Mouse (Mus musculus): ENCODE measurements around the gene Cbr2.

Gene Cbr2

DNA sequence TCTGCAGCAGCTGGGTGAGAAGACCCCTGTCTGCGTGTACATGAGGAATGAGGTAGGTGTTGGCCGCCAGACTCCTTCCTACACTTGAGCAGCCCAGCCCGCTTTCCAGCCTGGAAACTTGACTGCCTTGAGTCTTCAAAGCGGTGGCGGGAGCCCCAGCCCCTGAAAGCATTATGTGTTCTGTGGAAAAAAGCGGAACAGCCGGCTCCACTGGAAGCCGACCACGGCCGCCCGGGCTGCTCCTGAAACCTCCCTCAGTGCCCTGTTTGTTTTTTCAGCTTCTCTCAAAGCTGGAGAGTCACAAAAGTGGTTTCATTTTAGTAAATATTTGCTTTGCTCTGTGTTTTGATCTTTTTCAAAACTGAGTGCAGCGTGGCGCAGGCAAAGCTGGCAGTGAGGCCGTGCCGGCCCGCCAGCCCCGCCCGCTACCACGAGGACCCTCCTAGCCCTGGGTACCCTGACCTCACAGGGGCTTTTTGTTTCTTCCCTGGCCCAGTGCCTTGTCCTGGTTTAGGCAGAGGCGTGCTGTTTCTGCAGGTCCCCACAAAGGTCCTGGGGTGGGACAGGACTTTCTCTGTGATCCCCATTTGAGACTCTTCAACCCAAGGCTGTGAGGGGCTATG is 45.2 kb downstream of the Cbr2 start:
- in situ Hi-C loops (cut with MboI; ENCODE audit: unreplicated experiment in 2 of 2) = no loop called here

DNA sequence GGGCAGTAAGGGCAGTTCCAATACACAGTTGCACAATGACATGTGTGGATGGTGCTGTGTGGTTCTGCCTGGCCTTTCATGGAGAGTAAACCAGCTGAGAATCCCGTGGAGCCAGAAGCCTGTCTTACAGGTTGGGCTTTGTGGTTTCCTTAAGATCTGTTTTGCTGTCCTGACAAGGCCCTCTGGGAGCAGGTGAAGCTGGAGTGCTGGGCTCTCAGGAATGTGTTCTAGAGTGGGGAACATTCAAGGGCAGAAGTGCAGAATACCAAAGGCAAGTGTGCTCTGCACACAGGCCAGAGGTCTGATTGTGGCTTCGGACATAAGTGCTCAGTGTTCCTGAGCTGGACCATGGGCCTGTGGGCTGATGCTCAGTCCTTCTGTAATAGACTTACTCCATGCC is 47.3 kb downstream of the Cbr2 start:
- in situ Hi-C loops (cut with MboI; ENCODE audit: unreplicated experiment in 2 of 2) = loop anchor here in 1 of 2 experiments (5.0 kb wide), 1 partner anchor 62 kb away; no protein-coding TSS in a partner anchor

DNA sequence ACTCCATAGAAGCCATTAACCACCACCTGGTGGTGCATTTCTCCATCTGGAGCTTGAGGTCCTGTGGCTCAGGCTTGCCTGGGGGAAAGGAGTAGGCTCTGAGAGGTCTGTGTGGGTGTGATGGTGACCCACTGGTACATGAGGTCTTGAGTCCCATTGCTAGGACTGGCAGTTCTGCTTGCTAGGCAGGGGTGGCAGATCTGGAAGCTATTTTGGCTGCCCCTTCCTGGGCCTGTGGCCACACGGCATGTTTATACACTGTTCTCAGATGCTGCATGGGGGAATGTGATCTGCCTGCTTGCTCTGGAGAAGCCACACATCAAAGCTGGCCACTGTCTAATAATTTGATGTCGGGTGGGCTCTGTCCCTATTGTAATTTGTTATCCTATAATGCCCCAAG is 47.8 kb downstream of the Cbr2 start:
- in situ Hi-C loops (cut with MboI; ENCODE audit: unreplicated experiment in 2 of 2) = loop anchor here in 1 of 2 experiments (5.0 kb wide), 1 partner anchor 62 kb away; no protein-coding TSS in a partner anchor

DNA sequence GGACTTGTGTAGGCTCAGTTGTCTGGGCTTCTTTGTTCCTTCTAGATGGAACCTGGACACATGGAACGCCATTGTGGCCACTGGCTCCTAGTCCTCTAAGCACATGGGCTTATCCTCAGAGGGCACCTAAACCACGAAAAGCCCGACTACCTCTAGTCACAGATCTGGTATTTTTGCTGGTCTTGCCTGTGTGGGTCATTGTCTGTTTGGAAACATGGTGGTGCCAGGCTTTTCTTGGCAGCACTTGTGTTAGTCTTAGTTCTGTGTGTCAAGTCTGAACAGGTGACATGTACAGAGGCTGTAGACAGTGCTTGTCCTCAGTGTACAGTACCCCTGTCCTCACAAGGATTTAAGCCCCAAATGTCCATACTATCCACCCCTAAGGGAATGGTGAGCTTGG is 48.4 kb downstream of the Cbr2 start:
- in situ Hi-C loops (cut with MboI; ENCODE audit: unreplicated experiment in 2 of 2) = loop anchor here in 1 of 2 experiments (5.0 kb wide), 1 partner anchor 61 kb away; no protein-coding TSS in a partner anchor

DNA sequence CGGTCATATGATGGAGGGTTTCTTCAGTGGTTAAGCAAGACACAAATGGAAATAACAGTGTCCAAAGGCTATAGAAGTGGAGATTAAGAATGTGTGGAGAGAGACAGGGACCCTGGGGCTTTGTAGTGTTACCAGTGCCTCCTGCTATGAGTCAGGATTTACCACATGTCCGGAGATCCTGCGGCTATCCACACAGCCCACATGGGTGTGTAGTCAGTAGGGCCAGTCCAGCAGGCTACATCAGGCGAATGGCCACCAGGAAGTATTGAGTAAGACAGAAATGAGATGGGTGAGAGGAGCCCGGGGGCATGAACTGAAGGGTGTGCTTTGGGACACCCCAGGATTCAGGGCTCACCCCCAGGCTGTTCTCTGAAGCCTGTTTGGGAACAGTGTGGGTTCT is 49.2 kb downstream of the Cbr2 start:
- in situ Hi-C loops (cut with MboI; ENCODE audit: unreplicated experiment in 2 of 2) = loop anchor here in 1 of 2 experiments (5.0 kb wide), 1 partner anchor 60 kb away; no protein-coding TSS in a partner anchor

DNA sequence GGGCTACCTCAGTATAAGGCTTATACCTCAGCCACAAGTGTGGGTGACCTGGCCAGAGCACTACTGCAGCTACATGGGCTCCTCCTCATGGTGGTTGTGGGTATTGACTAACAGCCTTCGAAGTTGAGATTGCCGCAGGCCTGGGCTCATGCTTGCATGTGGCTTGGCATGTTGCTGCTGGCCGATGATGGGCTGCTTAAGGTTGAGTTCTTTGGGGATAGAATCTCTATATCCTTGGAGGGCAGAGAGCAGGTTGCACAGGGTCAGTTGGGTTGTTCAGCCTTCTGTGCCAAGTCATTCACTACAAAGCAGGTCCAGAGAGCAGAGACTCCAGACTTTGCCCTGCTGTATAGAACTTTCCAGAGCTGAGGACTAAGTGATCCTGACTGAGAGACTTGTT is 52.0 kb downstream of the Cbr2 start:
- in situ Hi-C loops (cut with MboI; ENCODE audit: unreplicated experiment in 2 of 2) = loop anchor here in 1 of 2 experiments (5.0 kb wide), 1 partner anchor 58 kb away; no protein-coding TSS in a partner anchor
